Mouse (Mus musculus) inflammation-experienced regulatory T-cells, adult 6 months (primary cell): ENCODE data around the gene Mybl2. TPM values are rescaled to one million over a fixed set of nuclear protein-coding genes. Genes with fewer than 3 reads are reported as not detected.

Source experiments
- ATAC-seq: one replicate; pipeline ENCODE4 v1.8.0; 2017
- polyA plus RNA-seq, 3 experiments: library from polyadenylated mRNA; unstranded; fragments of 100-300 nt; shearing (Covaris generic); gene quantifications; one replicate each; pipeline ENCODE4 v1.2.1; 2017

The Mybl2 gene
- polyA plus RNA-seq, 3 experiments from 2014 or later, result 0.81 to 10.1 (median 3.4) TPM

- no peak for ATAC-seq
These were observed 18.7 kb downstream of the Mybl2 start for GRCm38 (mm10) chr2:163073023-163073757.

GRCm38 (mm10) chr2:163074006-163074405 lies 19.5 kb downstream of the Mybl2 start:
- no peak for ATAC-seq

GRCm38 (mm10) chr2:163074808-163075207 lies 20.3 kb downstream of the Mybl2 start:
- no peak for ATAC-seq

GRCm38 (mm10) chr2:163075234-163075633 lies 20.7 kb downstream of the Mybl2 start:
- no peak for ATAC-seq

- ATAC-seq, result no peak
These were observed 24.6 kb downstream of the Mybl2 start for GRCm38 (mm10) chr2:163079041-163079440.

- ATAC-seq, result no peak
These were observed 28.1 kb downstream of the Mybl2 start for GRCm38 (mm10) chr2:163082591-163082990.

- no peak for ATAC-seq
These were observed 30.0 kb downstream of the Mybl2 start for GRCm38 (mm10) chr2:163084519-163084918.

GRCm38 (mm10) chr2:163085047-163085446 lies 30.6 kb downstream of the Mybl2 start:
- no peak for ATAC-seq

GRCm38 (mm10) chr2:163086561-163086960 lies 32.1 kb downstream of the Mybl2 start:
- no peak for ATAC-seq

- ATAC-seq, result no peak
These were observed 33.2 kb downstream of the Mybl2 start, which contains the start of gene Gtsf1l for GRCm38 (mm10) chr2:163087728-163088127. Gene Gtsf1l (minus strand): TSS chr2:163087855.

GRCm38 (mm10) chr2:163089475-163090123 lies 35.1 kb downstream of the Mybl2 start:
- no peak for ATAC-seq

GRCm38 (mm10) chr2:163094909-163095308 lies 40.4 kb downstream of the Mybl2 start:
- no peak for ATAC-seq

- ATAC-seq, result no peak
These were observed 41.3 kb downstream of the Mybl2 start for GRCm38 (mm10) chr2:163095784-163096183.

- ATAC-seq, result no peak
These were observed 45.4 kb downstream of the Mybl2 start for GRCm38 (mm10) chr2:163099919-163100318.

- ATAC-seq, result no peak
These were observed 46.1 kb downstream of the Mybl2 start for GRCm38 (mm10) chr2:163100551-163100950.

- ATAC-seq, result no peak
These were observed 47.2 kb downstream of the Mybl2 start for GRCm38 (mm10) chr2:163101646-163102203.

- ATAC-seq, result no peak
These were observed 47.7 kb downstream of the Mybl2 start for GRCm38 (mm10) chr2:163102216-163102615.

GRCm38 (mm10) chr2:163102900-163103653 lies 48.6 kb downstream of the Mybl2 start:
- ATAC-seq, result peak; percentile 97

- ATAC-seq, result no peak
These were observed 49.7 kb downstream of the Mybl2 start for GRCm38 (mm10) chr2:163104086-163104770.

GRCm38 (mm10) chr2:163108385-163108784 lies 53.9 kb downstream of the Mybl2 start:
- no peak for ATAC-seq

GRCm38 (mm10) chr2:163110706-163111105 lies 56.2 kb downstream of the Mybl2 start:
- ATAC-seq, result no peak
